Mouse (Mus musculus) cortical plate, adult 2 months (tissue): ENCODE measurements at regions not wholly inside any gene's neighbourhood (a gene's known extent, or its start where the extent isn't known, plus 50 kb on each side); places are given as distances from the start of the nearest gene placed in this dataset.

Experiments
- CTCF ChIP-seq: fragments of 200-500 bp; IDR thresholded peaks from 2 replicates; pipeline ENCODE4 v1.5.1; 2011; ENCODE audit warnings: mild to moderate bottlenecking, control low read depth, low read length; ENCODE audit not compliant: insufficient read depth; ENCODE audit errors: extremely low read depth
- POLR2A ChIP-seq: fragments of 200-500 bp; IDR thresholded peaks from 2 replicates; pipeline ENCODE4 v1.6.1; 2011; ENCODE audit warnings: mild to moderate bottlenecking, low read length, control low read depth; ENCODE audit not compliant: insufficient read depth; ENCODE audit errors: extremely low read depth

DNA sequence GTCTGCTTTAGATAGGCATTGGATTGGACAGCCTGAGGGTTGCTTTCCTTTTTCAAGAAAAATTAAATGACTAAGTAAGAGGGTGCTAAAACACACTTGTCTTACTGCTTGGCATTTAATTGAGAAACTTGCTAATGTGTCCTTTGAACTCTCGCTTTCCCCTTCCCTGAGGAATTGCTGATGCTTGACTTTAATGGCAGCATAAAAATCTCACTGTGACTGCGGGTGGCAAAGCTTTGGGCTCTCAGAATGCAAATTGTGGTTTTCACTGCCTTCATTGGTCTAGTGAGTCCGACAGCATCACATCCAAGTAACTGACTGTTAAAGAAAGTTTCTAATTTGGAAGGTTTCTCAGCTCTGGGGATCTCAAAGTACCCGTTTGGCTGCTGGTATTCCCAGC, 76.1 kb upstream of the Olfm4 start:
- TF ChIP-seq CTCF (no peak), POLR2A (no peak)
